Mouse (Mus musculus): Measurements from ENCODE around the gene Cyp4a32.

Gene Cyp4a32

DNA sequence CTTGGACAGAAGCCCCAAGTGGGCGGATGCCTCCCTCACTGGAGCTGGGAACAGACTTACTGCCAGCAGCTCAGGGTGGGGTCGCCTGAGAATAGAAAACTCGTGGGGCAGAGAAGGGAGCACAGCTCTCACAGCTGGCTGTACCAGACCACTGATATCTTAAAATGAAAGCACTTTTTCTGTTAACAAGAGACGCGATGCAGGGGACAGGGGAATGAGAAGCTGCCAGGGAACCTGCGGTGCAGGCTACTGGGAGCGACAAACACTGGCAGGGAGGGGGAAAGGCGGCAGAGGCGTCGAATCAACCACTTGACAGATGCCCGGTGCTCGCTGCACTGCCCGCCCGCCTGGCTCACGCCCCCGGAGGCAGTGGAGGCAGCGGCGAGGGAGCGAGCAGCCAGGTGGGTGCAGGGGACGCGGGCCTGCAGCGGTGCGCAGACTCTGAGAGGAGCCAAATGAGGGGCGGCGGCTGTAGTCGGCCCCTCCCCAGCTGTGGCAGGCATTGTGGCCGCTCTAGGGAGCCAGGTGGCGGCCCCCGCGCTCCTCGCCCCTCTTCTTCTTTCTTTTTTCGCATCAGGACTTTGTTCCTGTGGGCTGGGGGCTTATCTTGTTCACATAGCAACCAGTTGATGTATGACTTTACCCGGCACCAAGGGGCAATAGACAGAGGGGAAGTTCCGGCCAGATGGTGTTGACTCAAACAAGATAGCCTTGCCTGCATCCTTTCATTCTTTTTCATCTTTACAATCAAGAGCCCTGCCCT lies 56.5 kb downstream of the Cyp4a32 start:
- DNase-seq, result peak; percentile 15 to 35

DNA sequence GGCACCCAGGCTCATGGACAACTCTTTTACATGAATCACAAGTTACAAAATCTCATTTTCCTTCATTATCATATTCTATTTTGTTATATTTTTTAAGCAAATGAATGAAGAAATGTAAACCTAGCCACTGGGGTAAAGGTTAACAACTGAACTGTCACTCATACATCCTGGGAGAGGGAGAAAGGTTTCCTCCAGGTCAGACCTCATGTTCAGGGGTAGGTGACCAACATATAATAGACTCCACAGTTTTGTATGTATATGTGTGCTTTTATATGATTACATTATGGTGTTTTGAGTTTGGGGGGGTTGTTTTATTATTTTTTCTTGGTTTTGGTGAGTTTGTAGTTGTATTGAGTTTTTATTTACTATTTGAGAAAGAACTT lies 57.1 kb downstream of the Cyp4a32 start:
- no peak for DNase-seq

DNA sequence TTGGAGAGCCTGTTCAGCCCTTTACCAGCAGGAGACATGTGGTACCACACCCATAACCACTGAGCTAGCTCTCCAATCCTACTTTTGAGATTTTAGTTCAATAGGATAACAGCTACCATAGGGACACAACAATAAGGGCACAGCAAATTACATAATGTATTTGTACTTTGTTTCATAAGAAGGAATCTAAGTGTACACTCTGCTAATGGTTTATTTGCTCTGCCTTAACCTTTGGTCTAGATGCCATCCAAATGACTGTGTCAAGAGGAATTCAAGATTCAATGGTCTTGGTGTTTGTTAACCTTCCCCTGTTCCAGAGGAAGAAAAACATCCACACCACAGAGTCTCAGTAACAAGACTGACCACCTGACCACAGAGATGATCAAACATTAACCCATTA lies 58.4 kb downstream of the Cyp4a32 start:
- no peak for DNase-seq

Data from thymus, postnatal 36 days (tissue).